Mouse (Mus musculus) spleen, adult 2 months (tissue): Measurements from ENCODE around the gene 4931428L18Rik.

Experiments used
- CTCF ChIP-seq: fragments of 200-500 bp; IDR thresholded peaks from 2 replicates; pipeline ENCODE4 v1.5.1; 2011; ENCODE audit warnings: mild to moderate bottlenecking, inconsistent platforms; ENCODE audit not compliant: insufficient read depth, insufficient read length, insufficient replicate concordance; ENCODE audit errors: extremely low read depth
- POLR2A ChIP-seq: fragments of 200-500 bp; IDR thresholded peaks from 2 replicates; pipeline ENCODE4 v1.6.1; 2011; ENCODE audit warnings: low read depth, low read length, inconsistent platforms

DNA sequence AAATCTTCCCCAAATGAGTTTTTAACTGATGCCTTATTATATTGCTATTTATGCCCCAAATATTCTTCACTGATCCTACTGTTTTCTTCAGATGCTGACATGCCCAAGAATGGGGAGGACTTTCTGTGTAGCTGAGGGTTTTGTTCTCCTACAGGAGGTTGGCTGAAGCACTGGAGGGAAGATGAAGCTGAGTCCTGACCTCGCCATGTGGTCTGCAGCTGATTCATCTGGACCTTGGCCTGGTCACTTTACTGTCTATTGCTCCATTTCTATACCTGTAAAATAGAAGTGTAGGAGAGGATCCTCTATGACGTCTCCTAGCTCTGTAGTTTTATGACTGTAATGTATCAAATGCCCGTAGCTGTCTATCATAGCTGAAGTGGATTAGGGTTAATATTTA lies 179.3 kb downstream of the 4931428L18Rik start:
- no peak for TF ChIP-seq CTCF
- TF ChIP-seq POLR2A: no peak
